8 mouse cellular contexts compared by ENCODE assay signal in genomic region chr10:63692039-63692438, GRCm38 (mm10).
DNase-seq lines count a peak whose midpoint lies in the region; ATAC-seq lines count a peak whose summit lies in the region.

No protein-coding gene starts in this region.

- 46% methylated on average over 3 of the region's 3 CpGs for WGBS in limb, embryonic 11.5 days

- peak; percentile 15 for DNase-seq in adrenal gland, postnatal 14 days
- no peak for DNase-seq in adrenal gland, adult 8-10 months
- peak; percentile 10 to 11 for DNase-seq in left cerebral cortex, postnatal 14 days (ENCODE audit: low spot score in 2 of 2)
- DNase-seq in left cerebral cortex, postnatal 4 days: no peak
- peak; percentile 13 to 32 for DNase-seq in cerebellum, postnatal 14 days
- peak; percentile 68 for DNase-seq in limb, embryonic 11.5 days (ENCODE audit: low spot score)
- no peak for DNase-seq in spleen, postnatal 10 days (ENCODE audit: low spot score in 2 of 2)
- DNase-seq in ovary, postnatal 36 days (ENCODE audit: low spot score): no peak

- no peaks in the 10 kb centered on the region for H3K27me3 ChIP-seq in limb, embryonic 11.5 days (ENCODE audit: control insufficient read depth, insufficient read depth, low read length)

- no peaks in the 10 kb centered on the region for H3K36me3 ChIP-seq in limb, embryonic 11.5 days (ENCODE audit: control insufficient read depth, insufficient read depth, low read length)

- no peak overlapping the region for H3K4me3 ChIP-seq in limb, embryonic 11.5 days (ENCODE audit: low read depth, low read length)

- no peaks in the 10 kb centered on the region for H3K4me1 ChIP-seq in limb, embryonic 11.5 days (ENCODE audit: control insufficient read depth, insufficient read depth, low read length)

- no peak overlapping the region for H3K27ac ChIP-seq in limb, embryonic 11.5 days (replicated peaks; ENCODE audit: low read depth, low read length)

- H3K4me2 ChIP-seq in limb, embryonic 11.5 days (ENCODE audit: low read depth, severe bottlenecking): no peak overlapping the region

- peak; percentile 39; the same call in 1 of the 2 replicates for ATAC-seq in limb, embryonic 11.5 days (ENCODE audit: insufficient number of reproducible peaks, low FRiP score, low TSS enrichment, low read depth)

- H3K9ac ChIP-seq in limb, embryonic 11.5 days (ENCODE audit: low read length): no peak overlapping the region

- intact Hi-C loops in left cerebral cortex, postnatal 14 days (cut with DNase I): no loop called here
- intact Hi-C loops in left cerebral cortex, postnatal 4 days (cut with DNase I): no loop called here

- H3K9me3 ChIP-seq in limb, embryonic 11.5 days (ENCODE audit: control insufficient read depth, low read length): no peaks in the 10 kb centered on the region

Comparison
In these comparisons a context has a peak if more than half of its experiments do, and no peak if none do; other contexts are left out.
1. DNase-seq: peak in adrenal gland, postnatal 14 days (single experiment), left cerebral cortex, postnatal 14 days (2 of 2), cerebellum, postnatal 14 days (2 of 2) and limb, embryonic 11.5 days (single experiment); none in adrenal gland, adult 8-10 months (single experiment), left cerebral cortex, postnatal 4 days (single experiment), spleen, postnatal 10 days (0 of 2) and ovary, postnatal 36 days (single experiment).